Mouse (Mus musculus) CH12.LX (cell line): ENCODE data around the gene Bms1.

Experiments used
- CTCF ChIP-seq, 2 experiments: IDR thresholded peaks in 1 of 2; conservative IDR thresholded peaks in 1 of 2; 2 replicates each; pipeline ENCODE4 v1.5.1; 2011 to 2012; ENCODE audit warnings: low read depth in 2 of 2, low read length in 2 of 2, improper control_type of control experiment in 1 of 2, inconsistent platforms in 1 of 2, mild to moderate bottlenecking in 1 of 2, moderate library complexity in 1 of 2
- E2F4 ChIP-seq: IDR thresholded peaks from 2 replicates; pipeline ENCODE4 v1.6.1; 2011; ENCODE audit warnings: low read depth, low read length, improper control_type of control experiment; ENCODE audit not compliant: insufficient replicate concordance
- ELF1 ChIP-seq: IDR thresholded peaks from 2 replicates; pipeline ENCODE4 v1.6.1; 2014; ENCODE audit warnings: low read depth, mild to moderate bottlenecking, inconsistent platforms, low read length, improper control_type of control experiment
- EP300 ChIP-seq: IDR thresholded peaks from 2 replicates; pipeline ENCODE4 v1.6.1; 2011; ENCODE audit warnings: low read length, improper control_type of control experiment
- JUND ChIP-seq: conservative IDR thresholded peaks from 2 replicates; pipeline ENCODE4 v1.6.1; 2011; ENCODE audit warnings: low read depth, low read length, improper control_type of control experiment
- MXI1 ChIP-seq: IDR thresholded peaks from 2 replicates; pipeline ENCODE4 v1.6.1; 2011; ENCODE audit warnings: mild to moderate bottlenecking, low read depth, low read length, improper control_type of control experiment
- NRF1 ChIP-seq: IDR thresholded peaks from 2 replicates; pipeline ENCODE4 v1.6.1; 2014; ENCODE audit warnings: low read depth, mild to moderate bottlenecking, inconsistent platforms, low read length, improper control_type of control experiment, moderate library complexity
- POLR2A ChIP-seq: IDR thresholded peaks from 2 replicates; pipeline ENCODE4 v1.6.1; 2011; ENCODE audit warnings: low read depth, mild to moderate bottlenecking, improper control_type of control experiment, low read length
- RCOR1 ChIP-seq: conservative IDR thresholded peaks from 2 replicates; pipeline ENCODE4 v1.6.1; 2012; ENCODE audit warnings: low read depth, mild to moderate bottlenecking, inconsistent platforms, low read length, improper control_type of control experiment
- TBP ChIP-seq: conservative IDR thresholded peaks from 2 replicates; pipeline ENCODE4 v1.6.1; 2011; ENCODE audit warnings: low read depth, low read length, improper control_type of control experiment
- TCF12 ChIP-seq: IDR thresholded peaks from 2 replicates; pipeline ENCODE4 v1.6.1; 2014; ENCODE audit warnings: low read depth, mild to moderate bottlenecking, inconsistent platforms, low read length, improper control_type of control experiment
- ZMIZ1 ChIP-seq: IDR thresholded peaks from 2 replicates; pipeline ENCODE4 v1.6.1; 2012; ENCODE audit warnings: low read depth, mild to moderate bottlenecking, inconsistent platforms, low read length, improper control_type of control experiment
- ZNF384 ChIP-seq: IDR thresholded peaks from 2 replicates; pipeline ENCODE4 v1.6.1; 2012; ENCODE audit warnings: low read depth, low read length, improper control_type of control experiment, inconsistent platforms

GRCm38 (mm10) chr6:118431502-118431901 lies 12.2 kb upstream of the Bms1 start:
- TF ChIP-seq TBP: no peak
- TF ChIP-seq MXI1: no peak
- no peak for TF ChIP-seq RCOR1
- no peak for TF ChIP-seq ZMIZ1
- no peak for TF ChIP-seq CTCF (conservative IDR thresholded peaks at IDR 0.05 in 1 of 2, IDR thresholded peaks at IDR 0.05 in 1 of 2; ENCODE audit: low read depth in 2 of 2, low read length in 2 of 2)
- no peak for TF ChIP-seq JUND
- TF ChIP-seq POLR2A: no peak
- TF ChIP-seq ZNF384: no peak
- TF ChIP-seq TCF12: no peak
- no peak for TF ChIP-seq E2F4
- TF ChIP-seq ELF1: no peak
- no peak for TF ChIP-seq NRF1
- TF ChIP-seq EP300: no peak
